ENCODE assay signal across 26 mouse cellular contexts in the genomic region with DNA sequence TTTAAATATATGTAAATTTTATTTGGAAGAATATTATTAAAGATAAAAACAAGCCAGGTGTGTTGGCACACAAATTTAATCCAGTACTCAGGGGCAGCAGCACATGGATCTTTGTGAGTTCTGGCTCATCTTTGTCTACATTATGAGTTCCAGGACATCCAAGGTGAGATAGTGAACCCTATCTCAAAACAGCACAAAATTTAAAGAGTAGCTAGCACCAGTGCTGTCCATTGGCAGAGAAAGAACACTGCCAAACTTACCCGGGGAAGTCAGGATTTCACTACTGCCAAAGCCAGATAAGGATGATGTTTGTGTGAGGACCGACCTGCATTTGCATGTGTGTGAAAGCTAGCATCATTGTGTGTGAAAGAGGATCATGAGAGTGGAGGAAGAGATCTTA. TPM values are rescaled to one million over a fixed set of nuclear protein-coding genes. Genes with fewer than 3 reads are reported as not detected.
DNase-seq lines count a peak whose midpoint lies in the region; ATAC-seq and TF ChIP-seq lines count a peak whose summit lies in the region.
"Had no signal": no experiment of that assay in that cellular context is flagged by ENCODE, and none has a peak within 500 bp of the region (broad histone marks: within the 10 kb centered on the region; RNA-seq: fewer than 3 reads in every experiment).

No protein-coding gene starts in this region.

- peaks cover 2% of the 10 kb centered on the region; the same call in 1 of the 2 replicates for H3K4me1 ChIP-seq in liver, postnatal 0 days (ENCODE audit: insufficient read depth)
- H3K4me1 ChIP-seq: embryonic facial prominence, embryonic 13.5 days; embryonic facial prominence, embryonic 15.5 days; forebrain, embryonic 10.5 days; forebrain, embryonic 12.5 days had no signal

- no peak overlapping the region for H3K4me2 ChIP-seq in liver, postnatal 0 days (ENCODE audit: low read depth, low read length)
- H3K4me2 ChIP-seq: embryonic facial prominence, embryonic 13.5 days; embryonic facial prominence, embryonic 15.5 days; forebrain, embryonic 12.5 days had no signal

- no peak for TF ChIP-seq EP300 in liver, postnatal 0 days (IDR thresholded peaks at IDR 0.05; ENCODE audit: low read depth)

- no peaks in the 10 kb centered on the region for H3K9me3 ChIP-seq in liver, postnatal 0 days (ENCODE audit: low read length)
- H3K9me3 ChIP-seq: embryonic facial prominence, embryonic 13.5 days; embryonic facial prominence, embryonic 15.5 days; forebrain, embryonic 10.5 days; forebrain, embryonic 12.5 days; G1E had no signal

- no peaks in the 10 kb centered on the region for H3K27me3 ChIP-seq in liver, postnatal 0 days (ENCODE audit: insufficient read depth, low read length)
- H3K27me3 ChIP-seq: CH12.LX; embryonic facial prominence, embryonic 13.5 days; embryonic facial prominence, embryonic 15.5 days; forebrain, embryonic 12.5 days had no signal

- no peak overlapping the region for H3K4me3 ChIP-seq in liver, postnatal 0 days (ENCODE audit: low read depth, low read length)
- H3K4me3 ChIP-seq: embryonic facial prominence, embryonic 13.5 days; embryonic facial prominence, embryonic 15.5 days; erythroblast, embryonic 14.5 days; forebrain, embryonic 10.5 days; forebrain, embryonic 12.5 days had no signal

- DNase-seq in heart, adult 11 months = peak; percentile 42
- DNase-seq in heart, adult 8-10 months (ENCODE audit: low spot score) = no peak
- DNase-seq in liver, postnatal 0 days = no peak
- no peak for DNase-seq in liver
- DNase-seq in right cerebral cortex, adult 18-20 months = no peak
- DNase-seq: adrenal gland, adult 8-10 months; adrenal gland, postnatal 14 days; adrenal gland, postnatal 36 days; cerebellum, adult 11 months; cerebellum, adult 18-20 months; cerebellum, adult 8-10 months; cerebellum, adult 9-11 months; cerebellum, postnatal 14 days; cerebellum, postnatal 36 days; embryo, embryonic 11 days had no signal

- H3K27ac ChIP-seq in liver, postnatal 0 days (ENCODE audit: low read depth) = no peak overlapping the region
- H3K27ac ChIP-seq: embryonic facial prominence, embryonic 13.5 days; embryonic facial prominence, embryonic 15.5 days; forebrain, embryonic 10.5 days; forebrain, embryonic 12.5 days had no signal

- no peak overlapping the region for H3K9ac ChIP-seq in liver, postnatal 0 days (replicated peaks)
- H3K9ac ChIP-seq: embryonic facial prominence, embryonic 13.5 days; embryonic facial prominence, embryonic 15.5 days; forebrain, embryonic 12.5 days had no signal

- WGBS in liver, postnatal 0 days (ENCODE audit: insufficient replicate concordance) = 53% methylated on average over 2 of the region's 2 CpGs

- H3K36me3 ChIP-seq in liver, postnatal 0 days (replicated peaks; ENCODE audit: insufficient read depth, low read length) = peaks cover 29% of the 10 kb centered on the region

- peak; percentile 41; the same call in 1 of the 2 replicates for ATAC-seq in liver, postnatal 0 days
- peak; percentile 79 for ATAC-seq in megakaryocyte progenitor cell, adult 5-6 weeks (replicated peaks; ENCODE audit: poor library complexity)
- no peak for ATAC-seq in granulocyte monocyte progenitor cell, adult 5-6 weeks (replicated peaks; ENCODE audit: poor library complexity, severe bottlenecking)
- ATAC-seq: forebrain, embryonic 14.5 days; forebrain, embryonic 16.5 days had no signal

- TF ChIP-seq CTCF in liver, postnatal 0 days (IDR thresholded peaks at IDR 0.05; ENCODE audit: low read depth) = no peak

RNA-seq across cellular contexts. Expression of gene Lrch3, which starts 59.1 kb away (rescaled TPM):
- 10 to 100 TPM; 21.5 to 26.3 (median 22.7) TPM for total RNA-seq in heart, adult 8-10 months (2022)
- polyA plus RNA-seq in liver, postnatal 0 days (2015; fragmentation: Nextera tagmentation; extraction: Ambion mirVana) = 2.6 and 4.3 TPM in 2 replicates
- 16.6 and 21.5 TPM in 2 replicates for total RNA-seq in megakaryocyte progenitor cell, adult 5-6 weeks (2015)
- 14.5 and 20.2 TPM in 2 replicates for total RNA-seq in megakaryocyte progenitor cell, adult 5-6 weeks (2017)
- total RNA-seq in granulocyte monocyte progenitor cell, adult 5-6 weeks (2014; fragmentation: Nextera tagmentation) = 23.8 and 37.8 TPM in 2 replicates
- total RNA-seq in granulocyte monocyte progenitor cell, adult 5-6 weeks (2017) = 12.1 and 16.8 TPM in 2 replicates
